Mouse (Mus musculus) layer of hippocampus, adult 11-12 months (tissue): Measurements from ENCODE around the gene Gm37240.
"Not testable (repeated sequence)": the region's sequence is repeated elsewhere in the genome, so short reads cannot be mapped to it uniquely, and the experiment has no call there.

Experiments used
- DNase-seq: peaks from one replicate; pipeline ENCODE4 v3.0.0; 2022; ENCODE audit warnings: low spot score

Gene Gm37240

DNA sequence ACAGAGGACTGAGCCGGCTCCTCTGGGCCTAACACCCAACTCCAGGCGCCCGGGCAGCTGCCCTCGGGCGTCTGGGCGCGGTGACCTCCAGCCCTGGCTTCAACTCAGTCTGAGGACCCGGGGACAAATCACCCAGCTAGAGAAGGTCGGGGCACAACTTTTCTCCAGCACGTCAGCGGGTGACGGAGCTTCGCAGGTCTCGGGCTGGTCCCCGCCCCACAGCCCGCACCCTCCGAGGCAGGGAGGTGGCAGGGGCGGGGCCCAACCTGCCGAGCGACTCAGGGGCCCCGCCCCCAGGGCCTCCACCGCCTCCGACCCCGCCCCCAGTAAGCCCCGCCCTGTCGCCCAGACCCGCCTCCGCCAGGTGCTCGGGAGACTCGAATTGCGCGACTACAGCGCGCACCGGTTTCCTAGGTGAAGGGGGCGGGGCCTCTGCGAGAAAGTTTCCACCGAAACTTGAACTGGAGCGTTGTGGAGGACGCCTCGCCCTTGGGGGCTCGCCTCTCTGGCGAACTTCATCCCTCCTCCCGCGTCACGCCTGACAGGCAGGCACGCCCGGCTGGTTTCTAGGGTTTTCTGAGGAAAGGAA lies at the start of gene Gm37240, which contains the start of gene Glt28d2:
Gm37240 (minus strand) TSS at position 280 of the 589 bp plus-strand sequence.
Glt28d2 (minus strand) TSS at position 278 of the 589 bp plus-strand sequence.
- peak; percentile 48 for DNase-seq

DNA sequence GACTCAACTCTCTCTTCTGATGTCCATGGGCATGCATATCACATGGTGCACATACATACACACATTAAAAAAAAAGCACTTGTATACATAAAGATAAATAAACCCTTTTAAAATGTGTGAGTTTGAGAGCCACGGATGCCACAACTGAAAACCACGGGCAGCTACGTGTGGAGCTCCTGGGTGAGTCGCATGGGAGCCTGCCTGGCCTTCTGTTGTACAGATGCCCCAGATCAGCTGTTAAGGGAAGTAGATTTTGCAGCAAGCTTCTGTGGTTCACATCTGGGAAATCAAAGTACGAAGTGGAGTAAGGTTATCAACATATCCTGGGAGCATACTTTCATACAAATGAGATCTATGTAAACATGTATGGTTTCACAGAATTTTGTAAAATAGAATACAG lies 46.3 kb upstream of the Gm37240 start:
- no peak for DNase-seq

DNA sequence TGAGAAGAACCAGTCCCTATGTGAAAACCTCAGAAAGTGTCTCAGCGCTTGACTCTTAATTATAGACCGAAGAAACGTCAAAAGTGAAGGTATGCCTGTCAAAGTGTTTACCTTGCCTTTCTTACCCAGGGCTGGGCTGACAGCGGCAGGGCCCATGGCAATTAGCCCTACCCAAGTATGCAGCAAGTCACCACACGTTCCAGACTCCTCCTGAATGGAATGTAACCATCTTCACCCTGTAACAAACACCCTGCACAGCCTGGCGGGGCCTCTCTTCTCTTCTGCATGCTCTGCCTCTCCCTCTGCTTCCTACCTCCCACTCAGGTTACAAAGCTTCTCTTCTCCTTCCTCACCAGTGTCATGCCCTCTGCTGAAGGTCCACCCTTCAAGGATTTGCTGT lies 44.5 kb upstream of the Gm37240 start:
- DNase-seq, result no peak

DNA sequence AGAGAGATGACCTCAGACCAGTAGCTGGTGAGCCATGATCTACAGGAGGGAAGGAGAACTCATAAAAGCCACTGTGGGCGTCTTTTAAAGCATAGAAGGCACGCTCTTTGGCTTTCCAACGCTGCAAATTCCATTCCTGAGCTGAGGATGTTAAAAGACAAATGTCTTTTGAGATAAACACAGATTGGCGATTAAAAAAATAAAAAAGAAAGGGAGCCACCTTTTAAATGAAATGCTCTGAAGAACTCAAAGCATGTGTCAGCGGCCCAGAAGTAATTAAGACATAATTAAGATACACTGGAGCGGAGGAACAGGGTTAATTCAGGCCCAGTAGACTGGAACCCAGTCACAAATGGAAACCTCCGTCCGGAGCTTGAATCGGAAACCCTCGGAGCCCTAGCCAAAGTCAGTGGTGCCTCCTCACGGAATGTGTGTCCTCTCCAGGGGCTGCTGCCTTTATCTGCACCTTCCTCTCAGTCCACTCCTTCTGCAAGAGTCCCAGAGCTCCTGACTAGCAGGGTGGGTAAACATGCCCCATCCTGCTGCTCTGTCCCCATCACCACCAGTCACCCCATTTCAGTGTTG lies 43.4 kb upstream of the Gm37240 start:
- DNase-seq, result no peak

DNA sequence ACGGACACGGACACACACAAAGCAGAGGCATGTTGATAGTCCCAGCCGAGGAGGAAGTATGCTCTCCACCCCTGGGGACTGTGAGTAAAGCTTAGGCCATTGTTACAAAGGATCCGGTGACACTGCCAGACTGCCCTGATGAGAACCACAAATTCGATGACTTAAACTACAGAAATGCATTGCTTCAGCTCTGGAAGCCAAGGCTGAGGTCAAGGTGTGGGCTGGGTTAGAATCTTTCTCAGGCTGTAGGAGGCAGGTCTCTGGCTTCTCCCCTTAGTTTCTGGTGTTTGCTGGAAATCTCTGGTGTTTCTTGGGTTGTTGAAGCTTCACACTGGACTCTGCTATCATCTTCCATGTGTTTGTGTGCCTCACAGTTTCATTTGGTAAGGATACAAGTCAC lies 42.4 kb upstream of the Gm37240 start:
- no peak for DNase-seq

DNA sequence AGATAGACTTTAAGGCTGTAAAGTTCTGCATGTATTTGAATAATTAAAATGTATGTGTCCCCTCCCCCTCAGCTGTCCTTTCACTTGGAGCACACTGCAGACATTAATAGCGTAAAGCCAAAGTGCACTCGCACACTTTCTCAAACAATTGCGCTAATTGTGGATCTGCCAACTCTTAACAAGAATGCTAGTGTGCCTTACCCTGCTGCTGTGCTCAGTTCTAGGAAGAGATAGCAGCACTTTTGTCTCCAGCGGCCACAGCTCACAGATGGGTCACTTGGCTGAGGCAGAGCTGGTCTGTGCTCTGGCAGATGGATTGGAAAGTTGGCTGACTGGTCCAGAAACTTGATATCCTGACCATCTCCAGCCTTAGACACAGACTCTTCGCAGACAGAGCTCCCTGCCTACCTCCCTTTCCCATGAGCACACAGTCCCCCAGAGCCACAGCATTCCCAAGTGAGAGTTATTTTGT lies 40.9 kb upstream of the Gm37240 start:
- peak; percentile 55 for DNase-seq

DNA sequence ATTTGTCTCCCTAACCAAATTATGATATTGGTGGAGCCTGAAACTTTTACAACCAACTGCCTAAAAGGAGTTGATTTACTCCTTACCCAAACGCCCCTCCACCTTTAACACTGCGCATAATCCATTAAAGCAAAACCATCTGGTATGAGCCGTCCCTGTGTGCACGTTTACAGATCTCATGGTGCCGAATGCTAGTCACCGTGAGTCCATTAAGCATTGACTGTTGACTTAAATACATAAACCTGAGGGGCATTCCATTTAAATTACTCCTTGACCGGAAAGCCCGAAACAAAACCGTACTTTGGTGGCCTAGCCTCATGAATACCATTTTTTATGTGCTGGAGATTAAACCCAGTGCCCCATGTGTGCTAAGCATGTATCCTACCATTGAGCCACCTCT lies 40.0 kb upstream of the Gm37240 start:
- DNase-seq, result no peak

DNA sequence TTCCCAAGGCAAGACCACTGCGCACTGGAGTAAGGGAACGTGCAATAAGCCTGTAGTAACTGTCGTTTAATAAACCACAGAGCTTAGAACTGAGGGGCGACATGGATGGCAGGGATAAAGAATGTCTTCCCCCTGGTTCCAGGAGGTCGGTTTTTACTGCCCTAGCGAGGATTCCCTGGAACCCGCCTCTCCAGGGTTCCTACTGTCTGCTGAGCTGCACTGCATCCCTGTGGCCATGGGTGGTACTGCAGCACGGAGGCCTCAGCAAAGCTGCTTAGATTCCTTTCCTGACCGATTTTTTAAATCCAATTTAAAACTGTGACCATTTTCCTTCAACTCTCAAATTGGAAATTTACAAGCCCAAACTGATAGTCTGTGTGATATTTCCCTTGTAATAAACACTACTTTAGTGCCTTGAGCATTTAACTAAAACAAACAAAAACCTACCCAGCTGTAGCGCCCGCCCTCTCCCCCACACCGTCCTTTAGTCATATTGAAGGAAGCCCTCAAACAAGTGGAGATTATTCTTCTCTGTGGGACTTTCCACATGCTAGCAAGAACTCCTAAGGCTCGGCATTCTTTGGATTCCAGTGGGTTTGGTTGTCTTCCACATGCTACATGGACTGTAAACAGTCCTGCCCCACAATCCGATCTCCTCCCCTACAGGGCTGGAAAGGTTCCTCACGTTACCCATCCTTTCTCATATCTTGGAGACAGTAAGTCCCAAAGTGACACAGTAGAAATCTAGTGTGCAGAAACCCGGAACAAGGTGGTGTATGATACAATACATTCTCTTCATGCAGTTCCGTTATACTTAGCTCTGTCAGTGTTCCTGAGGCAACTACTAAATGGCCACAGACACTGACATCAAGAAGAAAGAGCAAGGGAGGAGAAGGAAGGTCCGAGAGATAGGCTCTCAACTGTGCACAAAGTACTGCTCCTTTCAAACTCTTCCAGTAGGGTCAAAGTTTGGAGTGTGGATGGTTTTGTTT lies 36.9 kb upstream of the Gm37240 start:
- peak; percentile 88 for DNase-seq

DNA sequence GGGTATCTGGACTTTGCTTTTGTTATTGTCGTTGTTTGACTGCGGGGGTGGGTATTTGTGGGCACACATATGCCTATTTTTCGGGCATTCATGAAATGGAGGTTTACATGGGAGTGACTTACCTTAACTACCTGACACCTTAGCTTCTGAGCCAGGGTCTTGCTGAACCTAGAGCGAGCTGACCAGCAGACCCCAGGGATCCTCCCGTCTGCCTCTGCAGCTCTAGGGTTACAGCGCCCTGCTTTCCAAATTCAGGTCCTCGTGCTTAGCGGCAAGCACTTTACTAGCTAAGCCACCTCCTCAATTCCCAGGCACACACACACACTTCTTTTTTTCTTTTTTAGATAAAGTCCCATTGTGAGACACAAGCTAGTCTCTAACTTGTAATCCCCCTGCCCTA lies 36.0 kb upstream of the Gm37240 start:
- DNase-seq, result no peak

DNA sequence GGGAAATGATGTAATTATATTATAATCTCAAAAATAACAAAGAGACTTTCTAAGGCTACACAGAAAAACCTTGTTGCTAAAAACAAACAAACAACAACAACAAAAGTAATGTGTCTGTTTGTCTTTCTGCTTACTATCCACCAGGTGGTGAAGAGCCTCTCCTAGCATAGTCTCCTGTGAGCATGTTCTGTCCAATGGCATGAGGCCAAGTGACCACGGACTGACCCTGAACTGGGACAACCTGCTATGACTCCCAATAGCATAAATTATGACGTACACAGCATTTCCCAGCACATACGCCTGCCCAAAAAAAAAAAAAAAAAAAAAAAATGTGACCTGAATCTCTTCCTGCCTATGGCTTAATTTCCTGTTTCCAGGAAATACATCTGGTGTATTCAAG lies 35.0 kb upstream of the Gm37240 start:
- no peak for DNase-seq

DNA sequence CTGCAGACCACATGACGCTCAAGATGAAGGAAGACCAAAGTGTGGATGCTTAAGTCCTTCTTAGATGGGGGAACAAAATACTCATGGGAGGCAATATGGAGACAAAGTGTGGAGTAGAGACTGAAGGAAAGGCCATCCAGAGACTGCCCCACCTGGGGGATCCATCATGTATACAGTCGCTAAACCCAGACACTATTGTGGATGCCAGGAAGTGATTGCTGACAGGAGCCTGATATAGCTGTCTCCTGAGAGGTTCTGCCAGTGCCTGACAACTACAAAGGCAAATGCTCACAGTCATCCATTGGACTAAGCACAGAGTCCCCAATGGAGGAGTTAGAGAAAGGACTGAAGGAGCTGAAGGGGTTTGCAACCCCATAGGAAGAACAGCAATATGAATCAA lies 33.4 kb upstream of the Gm37240 start:
- not testable (repeated sequence) for DNase-seq

DNA sequence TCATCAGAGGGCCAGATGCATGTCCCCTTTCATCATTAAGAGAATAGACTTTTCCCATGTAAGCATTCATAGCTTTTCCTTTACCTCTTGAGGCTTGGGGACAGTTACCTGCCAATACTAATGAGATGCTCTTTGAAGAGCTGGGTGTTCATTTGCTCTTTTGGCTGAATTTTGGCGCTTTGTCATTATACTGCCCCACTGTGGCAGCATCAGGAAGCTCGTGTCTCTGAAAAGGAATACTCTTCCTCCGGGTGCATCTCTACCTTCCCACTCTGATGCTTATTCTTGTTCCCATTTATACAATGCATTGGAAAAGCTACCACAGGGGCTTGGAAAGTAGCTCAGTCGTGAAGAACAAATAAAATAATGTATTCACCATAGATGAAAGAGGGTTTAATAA lies 30.3 kb upstream of the Gm37240 start:
- peak; percentile 35 for DNase-seq

DNA sequence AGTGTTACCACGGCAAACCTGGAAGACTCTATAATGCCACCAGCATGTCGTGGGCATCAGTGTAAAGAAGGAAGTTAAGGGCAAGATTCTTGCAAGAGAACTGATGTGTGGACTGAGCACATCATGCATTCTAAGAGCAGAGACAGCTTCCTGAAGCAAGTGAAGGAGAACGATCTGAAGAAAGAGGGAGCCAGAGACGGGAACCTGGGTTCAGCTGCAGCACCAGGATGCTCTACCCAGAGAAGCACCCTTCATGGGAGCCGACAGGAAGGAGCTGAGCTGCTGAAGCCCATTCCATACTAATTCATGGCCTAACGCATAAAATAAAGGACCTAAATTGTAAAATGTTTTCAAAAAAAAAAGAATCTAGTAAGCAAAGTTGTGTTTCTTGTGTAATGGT lies 27.5 kb upstream of the Gm37240 start:
- no peak for DNase-seq

DNA sequence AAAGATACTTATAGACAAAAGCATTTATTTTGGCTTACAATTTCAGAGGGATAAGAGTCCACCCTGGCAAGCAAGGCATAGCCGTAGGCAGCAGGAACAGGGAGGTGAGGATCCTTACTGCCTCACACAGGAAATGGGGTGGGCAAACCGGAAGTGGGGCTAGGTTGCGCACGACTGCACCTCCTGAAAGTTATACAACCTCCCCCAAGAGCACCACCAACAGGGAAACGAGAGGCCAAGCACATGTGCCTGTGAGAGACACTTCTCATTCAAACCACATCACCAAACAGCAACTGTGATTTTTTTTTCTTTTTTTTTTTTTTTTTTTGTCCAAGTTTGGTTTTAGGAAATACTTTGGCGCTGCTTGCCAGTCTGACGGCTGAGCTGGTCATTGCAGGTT lies 19.8 kb upstream of the Gm37240 start:
- no peak for DNase-seq

DNA sequence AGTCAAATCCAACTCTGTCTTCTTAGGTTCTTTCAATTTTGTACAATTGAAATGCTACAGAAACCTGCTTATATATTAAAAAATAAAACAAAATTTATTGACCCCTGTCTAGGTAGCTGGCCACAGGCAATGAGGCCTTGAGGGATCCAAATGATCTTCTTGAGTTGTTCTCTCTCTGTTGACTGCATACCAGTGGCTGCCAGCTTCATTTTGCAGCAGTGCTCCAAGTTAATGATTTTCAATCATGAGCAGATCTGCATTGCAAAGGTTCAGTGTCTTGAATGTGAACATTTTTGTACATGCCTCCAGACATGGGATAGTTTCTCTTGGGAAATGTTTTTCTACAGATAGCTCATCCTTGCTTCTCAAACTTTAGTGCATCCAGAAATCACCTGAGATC lies 17.1 kb upstream of the Gm37240 start:
- no peak for DNase-seq

DNA sequence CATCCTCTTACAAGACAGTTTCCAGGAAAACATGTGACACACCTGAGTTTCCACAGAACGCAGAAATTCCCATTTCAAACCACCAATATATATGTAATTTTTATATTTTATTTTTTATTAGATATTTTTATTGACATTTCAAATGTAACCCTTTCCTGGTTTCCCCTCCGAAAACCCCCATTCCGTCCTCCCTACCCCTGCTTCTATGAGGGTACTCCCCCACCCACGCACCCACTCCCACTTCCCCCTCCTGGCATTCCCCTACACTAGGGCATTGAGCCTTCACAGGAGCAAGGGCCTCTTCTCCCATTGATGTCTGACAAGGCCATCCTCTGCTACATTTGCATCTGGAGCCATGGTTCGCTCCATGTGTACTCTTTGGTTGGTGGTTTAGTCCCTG lies 7.7 kb upstream of the Gm37240 start:
- DNase-seq, result no peak

DNA sequence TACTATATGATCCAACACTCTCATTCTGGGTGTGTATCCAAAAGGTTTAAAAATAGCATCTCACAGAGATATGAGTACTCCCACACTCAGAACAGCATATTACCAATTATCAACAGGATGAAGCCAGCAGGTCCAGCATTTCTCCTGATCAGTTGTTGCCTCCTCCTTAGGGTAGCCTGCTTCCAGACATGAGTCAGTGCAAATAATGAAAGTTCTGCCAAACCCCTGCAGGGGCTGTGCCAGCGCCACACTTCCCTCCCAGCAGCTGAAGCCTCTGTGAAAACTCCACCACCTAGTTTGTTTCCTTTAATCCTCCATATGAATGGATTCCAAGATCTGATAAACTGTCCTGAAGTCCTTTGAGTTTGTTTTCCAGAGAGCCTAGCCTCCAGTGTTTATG lies 4.3 kb upstream of the Gm37240 start:
- peak; percentile 27 for DNase-seq

DNA sequence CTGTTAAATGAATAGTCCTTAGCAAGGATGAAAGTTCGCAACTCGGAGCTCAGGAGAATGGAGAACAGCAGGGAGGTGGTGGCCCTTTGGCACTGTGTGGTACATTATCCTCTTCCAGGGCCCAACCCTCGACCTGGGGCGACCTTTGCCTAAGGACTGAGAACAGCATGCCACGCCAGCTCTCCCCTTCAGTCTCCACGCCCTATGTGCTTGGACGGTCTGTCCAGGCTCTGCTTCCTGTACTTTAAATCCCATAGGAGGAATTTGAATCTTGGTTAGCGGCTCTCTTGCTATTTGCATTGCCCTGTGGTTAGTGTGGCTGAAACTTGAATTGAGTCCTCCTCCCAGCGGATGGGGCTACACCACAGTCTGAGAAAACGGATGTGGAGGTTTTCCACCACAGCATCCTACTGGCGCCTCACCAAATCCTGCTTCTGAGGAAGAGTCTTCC lies 928 bp upstream of the Gm37240 start:
- DNase-seq, result no peak

DNA sequence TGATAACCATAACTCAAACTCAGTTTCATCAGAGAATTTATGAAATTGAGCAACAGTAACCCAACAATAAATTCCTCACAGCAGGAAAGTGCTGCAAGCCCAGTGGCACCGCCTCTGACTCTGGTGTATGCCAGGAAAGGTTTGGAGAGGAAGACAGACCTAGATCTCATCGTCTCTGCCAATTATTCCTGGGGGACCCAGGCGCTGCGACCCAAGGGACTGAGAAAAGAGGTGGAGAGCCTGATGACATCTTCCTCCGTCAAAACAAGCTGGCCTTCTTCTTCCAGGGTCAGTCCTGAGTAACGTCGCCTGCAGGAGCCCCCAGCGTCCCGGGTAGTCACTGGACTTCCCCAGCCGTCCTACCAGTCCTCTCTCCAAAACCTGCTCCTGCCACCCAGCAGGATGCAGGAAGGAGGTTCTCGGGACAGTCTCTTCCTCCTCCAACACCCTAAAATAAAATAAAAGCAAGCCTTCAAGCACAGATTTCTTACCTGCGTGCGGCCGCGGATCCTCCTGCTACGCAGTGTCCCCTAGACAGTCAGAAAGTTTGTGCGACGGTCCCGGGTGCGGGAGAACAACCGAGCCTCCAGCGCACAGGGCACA lies 581 bp downstream of the Gm37240 start:
- no peak for DNase-seq

DNA sequence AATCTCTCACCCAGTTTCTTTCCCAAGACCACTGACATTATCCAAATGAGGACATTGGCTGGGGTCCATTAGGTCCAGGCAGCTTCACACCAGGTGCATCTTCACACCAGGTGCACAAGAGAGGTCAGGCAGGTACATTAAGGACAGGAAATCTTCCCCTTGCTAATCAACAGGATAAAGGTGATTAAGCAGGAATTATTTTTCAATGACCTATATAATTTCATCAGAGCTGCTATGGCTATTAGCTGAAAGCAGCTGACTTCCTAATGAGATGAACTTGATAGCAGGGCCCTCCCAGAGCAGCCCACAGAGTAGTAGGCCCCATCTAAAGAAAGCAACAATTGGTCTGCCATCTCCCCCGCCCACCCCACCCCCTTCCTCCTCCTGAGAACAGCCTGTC lies 1.4 kb downstream of the Gm37240 start:
- DNase-seq, result no peak

DNA sequence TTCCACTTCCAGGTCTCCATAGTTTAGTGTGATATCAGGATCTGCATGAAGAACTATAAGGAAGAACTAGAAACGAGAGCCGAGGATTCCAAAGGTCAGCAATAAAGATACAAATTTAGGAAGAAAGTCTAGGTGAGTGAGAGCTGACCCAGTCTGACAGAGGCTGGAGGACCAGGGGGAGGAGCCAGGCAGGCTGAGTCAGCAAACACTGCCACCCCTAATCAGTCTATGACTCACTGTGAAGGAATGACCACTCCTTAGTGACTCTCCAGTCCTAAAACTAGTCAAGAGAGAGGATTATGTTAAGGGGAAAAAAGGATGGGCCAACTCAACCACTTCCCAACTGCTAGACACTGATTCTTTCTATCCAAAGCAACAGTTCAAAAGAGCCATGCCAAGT lies 6.6 kb downstream of the Gm37240 start:
- DNase-seq, result no peak

DNA sequence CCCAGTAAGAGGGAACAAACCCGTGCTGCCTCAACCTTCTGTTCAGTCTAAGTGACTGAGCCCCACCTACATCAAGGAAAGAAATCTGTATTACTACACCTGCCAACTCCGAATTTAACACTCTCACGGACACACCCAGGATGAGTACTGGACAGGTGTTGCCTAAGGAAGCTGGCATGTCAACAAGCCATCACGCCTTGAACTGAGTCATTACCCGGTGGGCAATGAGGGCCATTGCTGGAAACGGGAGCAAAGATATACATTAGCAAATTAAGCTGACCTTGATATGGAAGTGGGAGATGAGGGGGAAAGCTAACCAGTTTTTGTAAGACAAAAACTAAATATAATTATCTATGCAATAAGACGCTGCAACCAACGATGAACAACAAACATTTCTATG lies 7.2 kb downstream of the Gm37240 start:
- DNase-seq, result no peak
